Mouse (Mus musculus) activated CD4-positive, CD25-positive, alpha-beta regulatory T cell, adult 4 months (primary cell): ENCODE results near the gene Pex7. TPM values are rescaled to one million over a fixed set of nuclear protein-coding genes. Genes with fewer than 3 reads are reported as not detected.

ENCODE experiments used
- polyA plus RNA-seq, 2 experiments: library from polyadenylated mRNA; unstranded; fragments of 100-300 nt; shearing (Covaris generic); gene quantifications; one replicate each; pipeline ENCODE4 v1.2.1; 2017

Pex7 gene
- polyA plus RNA-seq, 2 experiments from 2014 or later: 10.7 to 13.0 TPM

Other genes starting within 250 kb of the Pex7 start
- under 1 TPM in 1 of 2 experiments, not detected in 1; 0.22 TPM for gene Il20ra, start 195.1 kb downstream of the Pex7 start, polyA plus RNA-seq
- gene Slc35d3, start 56.2 kb downstream of the Pex7 start, polyA plus RNA-seq: not detected
- 10 to 100 TPM in 1 of 2 experiments, 1 to 10 TPM in 1; 9.6 to 15.7 TPM for gene Map3k5, start 26.8 kb upstream of the Pex7 start, polyA plus RNA-seq
- 1 to 10 TPM; 4.8 to 5.2 TPM for gene Map7, start 240.8 kb upstream of the Pex7 start, polyA plus RNA-seq